Mouse (Mus musculus): ENCODE measurements around the gene Cyp17a1.

GRCm38 (mm10) chr19:46669802-46670201, 3.2 kb downstream of the Cyp17a1 start:
- TF ChIP-seq CTCF (IDR thresholded peaks at IDR 0.05; ENCODE audit: insufficient read depth, low read length), result no peak
- no peak for TF ChIP-seq POLR2A (IDR thresholded peaks at IDR 0.05; ENCODE audit: borderline replicate concordance, extremely low read depth, low read depth, low read length)
